Mouse (Mus musculus): ENCODE results near the gene Zcchc2.

The Zcchc2 gene

GRCm38 (mm10) chr1:105990138-105990821, at the start of gene Zcchc2:
TSS of gene Zcchc2 (plus strand) at chr1:105990406.
- DNase-seq: peak; percentile 99

GRCm38 (mm10) chr1:105944927-105945580, 45.2 kb upstream of the Zcchc2 start:
- DNase-seq: no peak

GRCm38 (mm10) chr1:105946581-105947540, 43.3 kb upstream of the Zcchc2 start:
- peak; percentile 11 for DNase-seq

GRCm38 (mm10) chr1:105948352-105948751, 41.9 kb upstream of the Zcchc2 start:
- no peak for DNase-seq

GRCm38 (mm10) chr1:105953588-105953987, 36.6 kb upstream of the Zcchc2 start:
- DNase-seq: no peak

DNA sequence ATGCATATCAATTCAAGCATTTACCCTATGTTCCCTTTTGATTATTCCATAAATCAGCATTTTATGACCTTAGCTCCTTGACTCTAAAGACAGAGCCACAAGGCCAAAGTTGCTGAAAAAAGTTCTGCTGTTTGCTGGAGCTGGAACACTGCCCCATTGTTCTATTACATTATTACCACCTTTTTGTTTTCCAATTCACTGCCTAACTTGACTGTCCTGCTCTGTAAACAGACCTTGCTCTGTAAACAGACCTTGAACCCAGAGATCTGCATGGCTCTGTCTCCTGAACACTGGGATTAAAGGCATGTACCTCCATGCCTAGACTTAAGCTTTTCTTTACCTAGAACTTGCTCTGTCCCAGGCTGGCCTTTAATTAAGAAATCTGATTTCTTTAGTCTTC, 36.2 kb upstream of the Zcchc2 start:
- DNase-seq: no peak

GRCm38 (mm10) chr1:105956057-105956456, 34.1 kb upstream of the Zcchc2 start:
- no peak for DNase-seq

DNA sequence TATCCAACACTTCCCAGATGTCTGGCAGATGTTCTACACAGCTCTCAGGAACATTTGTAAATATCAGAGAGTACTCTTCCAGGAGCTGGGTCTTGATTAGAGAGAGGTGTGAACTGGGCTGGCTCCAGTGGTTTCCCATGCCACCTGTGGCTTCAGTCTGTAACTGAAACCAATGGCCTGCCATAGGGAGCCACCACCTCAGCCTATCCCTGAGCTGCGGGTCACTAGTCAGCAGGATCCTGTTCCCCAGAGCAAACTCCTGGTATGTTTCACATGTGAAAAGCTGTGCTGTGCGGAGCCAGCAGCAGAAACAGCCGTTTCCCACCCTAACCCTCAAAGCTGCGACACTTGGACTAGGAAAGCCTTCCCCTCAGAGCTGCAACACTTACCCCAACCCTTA, 28.7 kb upstream of the Zcchc2 start:
- DNase-seq: no peak

- no peak for DNase-seq
Measured at GRCm38 (mm10) chr1:105962084-105962818, 28.0 kb upstream of the Zcchc2 start.

DNA sequence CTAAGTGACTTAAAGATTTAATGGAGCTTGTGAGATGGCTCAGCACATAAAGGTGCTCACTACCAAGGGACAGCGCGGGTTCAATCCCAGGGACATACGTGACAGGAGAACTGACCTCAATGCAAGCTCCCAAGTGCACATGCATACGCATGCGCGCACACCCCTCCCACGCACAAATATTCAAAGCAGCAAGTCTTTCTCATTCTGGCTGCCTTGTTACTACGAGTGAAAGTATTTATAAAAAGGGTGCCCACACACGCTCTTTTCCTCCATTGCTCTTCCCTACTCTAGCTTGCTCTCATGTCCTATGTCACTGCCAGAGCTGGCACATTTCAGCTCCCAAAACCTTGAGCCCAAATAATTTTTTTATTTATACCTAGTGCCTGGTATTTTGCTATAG, 27.4 kb upstream of the Zcchc2 start:
- DNase-seq: no peak

DNA sequence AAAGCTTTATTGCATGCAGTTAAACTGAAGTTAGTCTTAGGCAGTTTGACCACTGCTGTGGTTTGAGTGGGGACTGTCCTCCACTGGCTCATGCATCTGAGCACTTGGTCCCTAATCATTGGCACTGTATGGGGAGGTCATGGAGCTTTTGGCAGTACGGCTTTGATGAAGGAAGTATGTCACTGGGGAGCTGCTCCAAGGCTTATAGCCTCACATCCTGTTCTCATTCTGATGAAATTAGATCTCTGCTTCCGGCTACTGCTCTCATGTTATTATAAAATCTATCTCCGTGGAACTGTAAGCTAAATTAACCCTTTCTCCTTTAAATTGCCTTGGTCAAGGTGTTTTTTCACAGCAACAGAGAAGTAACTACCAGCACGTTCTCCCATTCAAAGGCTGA, 25.7 kb upstream of the Zcchc2 start:
- DNase-seq: no peak

GRCm38 (mm10) chr1:105965189-105965588, 25.0 kb upstream of the Zcchc2 start:
- no peak for DNase-seq

- no peak for DNase-seq
Measured at GRCm38 (mm10) chr1:105971490-105972170, 18.6 kb upstream of the Zcchc2 start.

DNA sequence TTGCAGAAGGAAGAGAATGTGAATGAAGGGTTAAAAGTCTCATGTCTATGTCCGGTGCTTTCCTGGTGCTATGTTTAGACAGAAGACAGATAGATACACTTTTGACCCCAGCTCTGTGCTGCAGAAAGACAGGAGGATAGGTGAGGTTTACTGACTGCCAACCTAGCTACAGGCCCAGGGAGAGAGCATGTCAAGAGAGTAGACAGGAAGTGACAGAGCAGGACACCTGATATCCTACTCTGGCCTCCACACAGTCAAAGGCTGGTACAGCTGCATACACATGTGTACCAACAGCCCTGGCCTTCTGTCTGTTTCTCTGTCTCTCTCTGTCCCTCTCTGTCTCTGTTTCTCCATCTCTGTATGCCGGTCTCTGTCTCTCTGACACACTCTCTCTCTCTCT, 16.2 kb upstream of the Zcchc2 start:
- DNase-seq: no peak

- DNase-seq: no peak
Measured at GRCm38 (mm10) chr1:105977446-105978094, 12.6 kb upstream of the Zcchc2 start.

DNA sequence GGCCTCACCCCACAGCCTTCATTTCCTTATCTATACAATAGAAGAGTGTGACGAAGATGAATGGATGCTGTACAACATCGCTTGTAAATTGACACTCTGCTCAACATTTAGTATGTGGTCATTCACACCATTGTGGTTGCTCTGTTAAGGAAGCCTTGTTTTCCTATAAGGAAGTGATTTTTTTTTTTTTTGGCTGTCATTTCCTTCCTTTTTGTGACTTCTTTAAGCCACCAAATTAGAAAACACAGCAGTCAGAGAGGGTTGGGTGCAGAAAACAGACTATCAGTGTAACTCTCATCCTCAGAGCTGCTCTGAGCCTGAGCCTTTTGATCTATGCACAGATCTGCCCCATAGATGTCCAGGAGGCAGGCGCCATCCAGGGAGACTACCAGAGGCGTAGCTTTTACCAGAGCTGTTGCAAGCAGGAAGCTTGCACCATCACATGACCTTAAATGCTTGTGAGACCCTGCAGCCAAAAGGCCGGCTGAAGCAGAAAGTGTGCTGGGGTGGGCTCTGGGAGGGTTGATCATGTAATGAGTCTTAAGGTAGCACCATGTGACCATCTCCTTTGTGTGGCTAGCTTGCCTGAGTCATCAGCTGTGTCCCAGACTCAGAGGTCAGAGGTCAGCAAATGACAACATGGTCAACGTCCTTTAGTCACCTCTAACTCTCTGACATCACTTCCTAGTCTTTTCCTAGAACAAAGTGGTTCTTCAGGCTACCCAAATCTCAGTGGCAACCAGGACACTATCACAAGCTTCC, 9.2 kb upstream of the Zcchc2 start:
- no peak for DNase-seq

DNA sequence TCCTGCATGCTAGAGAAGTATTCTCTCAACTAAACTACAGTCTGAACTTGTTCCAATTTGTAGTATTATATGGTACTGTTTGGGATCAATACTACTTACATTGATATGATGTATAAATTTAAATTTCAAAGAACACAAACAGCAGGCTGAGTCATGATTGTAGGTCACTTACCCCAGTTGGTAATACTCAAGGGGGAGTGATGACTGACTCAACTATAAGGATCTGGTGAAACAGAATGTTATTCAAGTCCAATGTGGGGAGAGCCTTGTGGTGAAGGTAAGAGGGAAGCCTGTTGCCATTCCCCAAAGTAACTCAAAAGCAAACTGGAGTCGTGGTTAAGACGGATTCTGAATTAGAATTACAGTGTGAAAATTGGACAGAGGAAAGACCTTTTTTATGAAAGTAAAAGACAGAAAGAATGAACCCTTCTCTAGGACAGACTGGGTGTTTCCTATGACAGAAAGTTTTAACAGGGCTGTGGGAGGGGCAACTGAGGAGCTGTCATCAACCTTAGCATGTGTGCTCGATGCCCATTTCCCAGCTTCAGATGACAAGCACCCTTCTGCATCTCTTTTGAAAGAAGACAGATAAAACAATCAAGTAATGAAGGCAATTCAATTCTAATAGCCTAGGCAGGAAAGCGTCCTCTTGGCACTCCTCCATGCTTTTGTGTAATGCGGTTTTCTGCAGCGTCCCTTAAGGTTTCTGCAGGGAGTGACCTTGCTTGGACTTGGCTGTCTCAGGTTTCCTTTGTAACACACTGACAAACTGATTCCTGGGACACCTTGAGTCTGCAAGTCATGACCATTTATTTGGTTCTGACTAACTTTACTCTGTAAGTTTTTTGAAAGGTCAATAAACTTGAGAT, 7.5 kb upstream of the Zcchc2 start:
- DNase-seq: no peak

DNA sequence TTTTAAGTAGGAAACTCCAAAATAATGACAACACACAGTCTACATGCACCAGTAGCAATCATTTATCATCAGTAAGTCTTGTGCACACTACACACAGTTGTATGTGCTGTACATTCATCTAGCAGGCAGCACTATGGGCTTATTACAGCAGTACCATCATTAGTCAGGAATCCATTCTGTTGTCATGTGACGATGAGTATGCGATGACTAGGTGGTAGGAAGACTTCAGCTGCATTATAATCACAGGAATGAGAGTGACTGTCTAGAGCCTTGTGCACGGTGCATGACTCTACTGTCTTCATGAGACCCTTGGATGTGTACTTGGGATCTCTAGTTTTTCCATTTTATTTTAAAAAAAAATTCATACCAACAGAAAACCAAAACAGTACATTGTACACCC, 6.0 kb upstream of the Zcchc2 start:
- DNase-seq: no peak

- DNase-seq: no peak
Measured at GRCm38 (mm10) chr1:105988171-105988570, 2.0 kb upstream of the Zcchc2 start.
